Mouse (Mus musculus) adrenal gland (tissue): ENCODE results near the gene Gtf3c4.

Source experiments
- intact Hi-C: fragments of 180-260 bp; cut with DNase I; formaldehyde crosslinking; loops from one replicate; pipeline ENCODE4 v1.15.1; 2025

The Gtf3c4 gene

DNA sequence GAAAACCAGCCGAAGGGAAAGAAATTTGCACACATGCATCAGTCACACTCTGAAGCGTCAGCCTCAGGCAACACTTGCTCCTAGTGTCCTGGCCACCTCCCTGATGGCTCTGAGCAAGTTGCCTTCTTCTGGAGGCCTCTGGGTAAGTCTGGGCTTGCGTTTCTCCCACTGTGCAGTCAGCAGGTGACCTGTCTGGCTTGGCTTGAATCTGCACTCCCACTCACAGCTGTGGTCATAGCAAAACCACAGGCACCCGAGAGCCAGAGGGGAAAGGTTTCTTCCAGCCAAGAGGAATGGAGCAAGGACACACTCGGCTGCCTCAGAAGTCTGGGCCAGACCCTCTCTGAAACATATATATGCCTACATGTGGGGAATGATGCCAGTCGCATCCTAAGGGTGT, 31.3 kb downstream of the Gtf3c4 start:
- intact Hi-C loops, result no loop called here

DNA sequence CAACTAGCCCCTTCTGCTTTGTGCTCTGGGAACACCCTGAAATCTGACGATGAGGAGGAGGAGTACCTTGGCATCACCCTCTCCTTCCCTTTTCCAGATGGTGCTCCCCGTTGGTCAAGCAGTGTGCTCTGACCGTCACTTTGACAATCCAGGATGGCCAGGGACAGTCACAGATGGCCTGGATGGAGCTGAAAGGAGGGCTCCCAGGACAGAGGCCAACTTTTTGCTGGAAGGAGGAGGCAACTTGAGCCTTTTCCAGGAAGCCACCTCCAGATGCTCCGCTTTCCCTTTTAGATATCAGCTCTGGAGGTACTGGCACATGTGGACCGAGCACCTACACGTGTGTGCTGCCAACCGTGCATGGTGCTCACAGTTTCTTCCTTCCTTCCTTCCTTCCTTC, 36.8 kb downstream of the Gtf3c4 start:
- intact Hi-C loops, result no loop called here

DNA sequence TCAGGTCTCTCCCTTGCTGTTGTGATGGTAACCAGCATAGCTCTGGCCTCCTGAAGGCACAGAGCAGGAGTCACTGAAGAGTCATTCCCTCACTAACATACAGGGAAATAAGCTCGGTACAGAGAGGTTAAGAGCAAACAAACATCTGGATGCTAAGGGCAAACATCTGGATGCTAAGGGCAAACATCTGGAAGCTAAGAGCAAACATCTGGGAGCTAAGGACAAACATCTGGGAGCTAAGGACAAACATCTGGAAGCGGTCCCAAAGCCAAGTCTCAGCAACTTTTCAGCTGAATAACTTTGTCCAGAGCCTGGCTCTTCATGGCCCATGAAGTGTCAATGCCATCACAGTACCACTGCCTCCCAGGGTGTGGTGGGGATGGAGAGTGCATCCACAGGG, 40.6 kb downstream of the Gtf3c4 start:
- intact Hi-C loops, result no loop called here

DNA sequence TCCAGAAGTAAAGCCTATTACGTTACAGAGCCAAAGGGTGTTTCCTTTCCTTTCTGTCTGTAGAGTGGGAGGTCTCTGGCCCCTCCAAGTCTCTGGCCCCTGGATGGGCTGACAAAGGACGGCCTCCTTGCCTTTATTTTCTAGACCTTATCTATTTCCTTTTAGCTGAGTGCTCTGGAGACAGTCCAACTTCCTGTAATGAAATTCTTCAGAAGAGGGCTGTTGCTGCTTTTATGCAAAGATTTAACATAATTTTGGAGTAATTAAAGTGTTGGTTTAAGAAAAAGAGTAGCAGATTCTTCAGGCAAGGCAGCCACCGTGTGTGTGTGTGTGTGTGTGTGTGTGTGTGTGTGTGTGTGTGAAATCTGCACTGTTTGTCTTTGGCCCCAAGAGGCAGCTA, 41.8 kb downstream of the Gtf3c4 start:
- intact Hi-C loops, result no loop called here

DNA sequence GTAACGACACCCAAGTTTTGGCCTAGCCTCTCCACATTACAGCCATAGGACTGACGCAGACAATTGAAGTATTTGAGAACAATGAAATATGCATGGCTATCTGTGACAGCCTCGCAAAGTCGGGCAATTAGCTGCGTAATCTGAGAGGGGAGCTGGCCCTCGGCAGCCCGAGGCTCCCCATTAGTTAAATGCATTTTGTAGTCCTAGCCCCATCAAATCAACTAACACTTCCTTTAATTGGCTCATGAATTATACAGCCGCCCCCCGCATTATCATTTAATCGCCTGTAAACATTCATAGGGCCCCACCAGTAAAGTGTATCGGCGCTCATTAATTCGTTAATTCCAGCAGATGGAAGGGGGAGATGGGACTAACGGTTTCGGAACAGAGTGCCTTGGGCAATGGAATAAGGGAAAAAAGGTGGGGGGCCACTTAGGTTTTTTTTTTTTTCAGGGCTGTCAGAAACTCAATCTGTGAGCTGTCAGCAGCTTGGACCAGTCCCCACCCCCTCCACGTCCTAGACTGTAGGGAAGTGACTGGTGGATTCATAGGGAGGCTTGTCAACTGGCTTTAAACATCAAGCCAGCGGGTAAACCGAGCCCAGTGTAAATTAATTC, 42.6 kb downstream of the Gtf3c4 start:
- intact Hi-C loops, result no loop called here

DNA sequence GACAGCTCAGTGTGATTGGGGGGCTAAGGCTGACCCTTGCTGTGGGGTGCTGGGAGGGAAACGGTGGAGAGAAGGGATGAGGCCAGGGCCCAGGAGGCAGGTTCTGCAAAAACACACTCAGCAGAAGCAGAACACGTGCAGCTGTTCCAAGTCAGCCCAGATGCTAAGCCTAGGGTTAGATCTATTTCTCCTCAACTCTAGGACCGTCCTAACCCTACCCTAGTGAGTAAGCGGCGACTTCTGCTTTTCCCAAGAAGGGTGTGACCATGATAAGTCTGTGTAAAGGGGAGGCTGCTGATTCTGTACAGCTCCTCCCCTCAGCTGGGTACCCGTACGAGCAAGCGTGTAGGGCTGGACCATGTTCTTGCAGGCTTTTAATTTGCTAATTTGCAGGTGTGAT, 43.9 kb downstream of the Gtf3c4 start:
- intact Hi-C loops, result no loop called here

DNA sequence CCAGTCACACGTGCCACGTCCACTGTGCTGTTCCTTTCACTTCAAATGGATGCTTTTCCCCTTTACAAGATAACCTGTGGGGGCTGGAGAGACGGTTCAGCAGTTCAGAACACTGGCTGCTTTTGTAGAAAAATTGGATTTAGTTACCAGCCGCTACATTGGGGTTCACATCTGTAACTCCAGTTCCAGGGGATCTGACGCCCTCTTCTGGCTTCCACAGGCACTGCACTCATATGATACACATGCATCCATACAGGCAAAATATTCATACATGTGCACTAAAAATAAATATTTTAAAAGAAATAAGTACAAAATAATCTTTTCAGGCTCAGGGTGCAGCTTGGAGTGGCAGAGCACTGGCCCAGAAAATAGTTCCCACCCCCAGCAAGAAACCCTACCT, 45.5 kb downstream of the Gtf3c4 start:
- intact Hi-C loops, result no loop called here

DNA sequence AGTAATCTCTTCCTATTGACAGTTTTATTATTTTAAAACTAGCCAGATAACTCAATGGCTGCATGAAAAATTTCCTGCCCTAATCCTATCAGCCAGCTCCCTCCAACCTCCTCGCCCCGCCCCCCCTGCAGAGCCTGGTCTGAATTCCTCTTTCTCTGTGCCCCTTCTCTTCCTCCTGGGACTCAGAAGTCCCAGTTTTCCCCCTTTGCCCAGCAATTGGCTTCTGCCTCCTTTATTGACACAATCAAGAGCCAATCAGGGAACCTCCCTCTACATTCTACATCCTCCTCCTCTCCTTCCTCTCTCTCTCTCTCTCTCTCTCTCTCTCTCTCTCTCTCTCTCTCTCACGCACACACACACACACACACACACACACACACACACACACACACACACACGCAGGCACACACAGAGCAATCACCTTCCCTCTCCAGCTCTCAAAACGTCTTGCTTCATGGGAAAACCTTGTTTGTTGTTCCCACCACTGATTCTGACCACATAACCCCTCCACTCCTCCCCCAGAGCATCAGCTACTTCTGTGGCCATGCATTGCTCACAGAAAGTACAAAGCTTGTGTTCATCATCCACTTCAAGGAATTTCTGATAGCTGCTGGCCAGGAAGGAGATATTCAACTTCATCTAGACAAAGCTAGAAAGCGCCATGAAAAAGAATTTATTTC, 47.1 kb downstream of the Gtf3c4 start:
- intact Hi-C loops, result no loop called here

DNA sequence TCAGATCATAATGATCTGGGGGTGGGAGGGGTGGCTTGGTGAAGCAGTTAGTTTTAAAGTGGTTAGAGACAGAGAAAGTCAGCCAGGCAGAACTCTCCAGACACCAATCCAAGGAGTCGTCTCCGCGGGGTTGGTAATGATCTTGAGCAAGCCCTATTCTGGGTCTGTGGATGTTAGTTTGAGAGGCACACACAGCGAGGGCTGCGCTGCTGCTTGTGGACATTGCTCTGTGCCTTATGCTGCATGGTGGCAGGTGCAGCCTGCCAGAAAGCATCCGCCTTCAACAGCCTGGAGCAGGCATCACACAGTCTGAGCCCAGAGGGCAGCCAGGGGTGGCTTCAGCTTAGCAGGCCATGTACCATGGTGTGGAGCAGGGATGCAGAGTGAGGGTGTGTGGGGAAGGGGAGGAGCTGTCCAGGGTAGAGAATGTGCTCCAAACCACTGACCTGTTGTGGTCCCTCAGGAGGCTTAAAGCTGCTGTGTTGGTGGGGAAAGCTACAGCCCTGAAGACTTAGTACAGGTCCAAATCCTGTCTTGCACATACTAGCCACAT, 53.0 kb downstream of the Gtf3c4 start:
- intact Hi-C loops, result no loop called here

DNA sequence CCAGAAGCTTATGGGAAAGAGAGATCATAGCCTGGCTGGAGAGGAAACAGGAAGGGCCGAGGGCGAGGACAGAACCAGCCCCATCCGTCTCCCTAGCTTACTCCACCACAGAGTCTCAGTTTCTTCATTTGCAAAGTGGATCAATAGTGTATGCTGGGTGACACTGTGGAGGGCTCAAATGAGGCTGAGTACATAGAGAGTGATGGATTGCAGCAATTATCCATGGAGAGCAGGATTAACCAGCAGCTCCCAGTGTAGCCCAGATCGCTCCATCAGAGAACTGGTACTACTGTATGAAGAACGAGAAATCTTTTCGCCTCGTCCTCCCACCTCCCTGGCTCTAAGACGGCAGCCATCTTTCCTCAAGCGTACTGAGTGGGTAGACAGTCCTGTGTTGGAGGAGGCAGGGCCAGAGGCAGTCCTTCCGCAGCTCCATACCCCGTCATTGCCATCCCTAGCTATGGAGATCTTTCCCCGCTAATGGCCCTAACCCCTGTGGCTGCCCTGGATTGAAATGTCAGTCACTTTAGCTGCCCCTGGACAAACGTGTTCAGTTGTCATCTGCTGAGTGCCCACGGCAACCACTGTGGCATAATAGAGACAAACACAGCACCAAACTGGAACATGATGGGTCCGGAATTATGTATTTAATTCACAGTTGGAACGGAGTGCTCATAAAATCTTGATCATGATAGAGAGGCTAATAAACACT, 53.6 kb downstream of the Gtf3c4 start:
- intact Hi-C loops, result no loop called here

DNA sequence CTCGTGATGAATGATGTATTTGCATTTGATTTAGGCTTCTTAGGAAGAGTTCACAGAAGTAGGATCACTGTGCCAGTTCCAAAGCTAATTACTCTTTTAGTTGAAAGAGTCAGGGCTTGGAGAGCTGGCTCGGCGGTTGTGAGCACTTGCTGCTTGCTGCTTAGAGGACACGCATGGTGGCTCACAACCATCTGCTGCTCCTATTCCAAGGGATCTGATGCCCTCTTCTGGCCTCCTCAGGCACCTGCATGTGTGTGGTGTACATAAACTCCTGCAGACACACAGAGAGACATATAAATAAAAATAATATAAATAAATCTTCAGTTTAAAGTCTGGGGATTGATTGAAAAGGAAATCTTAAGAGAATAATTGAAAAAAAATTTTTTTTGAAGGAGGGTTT, 58.9 kb downstream of the Gtf3c4 start:
- intact Hi-C loops, result no loop called here

DNA sequence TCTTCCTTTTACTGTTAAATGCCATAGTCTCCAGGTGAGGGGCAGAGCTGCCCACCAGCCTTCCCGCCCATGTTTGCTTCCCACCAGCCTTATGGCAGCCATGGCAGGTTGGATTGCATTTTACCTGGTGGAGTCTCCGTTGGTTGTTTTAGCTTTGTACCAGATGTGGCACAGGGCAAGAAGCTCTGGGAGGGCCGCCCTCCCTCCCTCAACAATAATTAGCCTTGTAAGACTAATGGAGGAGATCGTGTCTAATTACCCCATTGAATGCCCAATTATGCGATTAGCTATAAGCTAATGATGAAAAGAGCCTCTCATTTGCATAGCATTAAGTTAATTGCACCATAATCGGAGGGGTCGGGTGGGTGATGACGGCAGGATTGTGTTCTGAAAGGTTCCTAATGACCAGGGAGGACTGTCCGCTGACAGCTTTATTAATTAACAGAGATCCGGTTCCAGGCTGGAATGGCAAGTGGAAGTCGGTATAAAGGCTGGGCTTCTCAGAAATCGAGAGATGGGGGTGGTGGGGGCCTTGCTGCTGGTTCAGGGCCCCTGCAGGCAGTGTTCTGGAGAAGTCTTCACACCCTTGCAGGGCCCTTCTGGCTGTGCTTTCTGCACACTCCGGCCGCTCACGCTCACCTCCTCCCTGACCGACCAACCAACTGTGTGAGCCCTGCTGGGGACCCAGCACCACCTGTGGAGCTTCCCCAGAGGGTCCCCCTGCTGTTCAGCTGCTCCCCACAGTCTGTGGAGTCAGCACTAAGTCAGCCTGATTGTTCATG, 60.0 kb downstream of the Gtf3c4 start:
- intact Hi-C loops, result no loop called here

DNA sequence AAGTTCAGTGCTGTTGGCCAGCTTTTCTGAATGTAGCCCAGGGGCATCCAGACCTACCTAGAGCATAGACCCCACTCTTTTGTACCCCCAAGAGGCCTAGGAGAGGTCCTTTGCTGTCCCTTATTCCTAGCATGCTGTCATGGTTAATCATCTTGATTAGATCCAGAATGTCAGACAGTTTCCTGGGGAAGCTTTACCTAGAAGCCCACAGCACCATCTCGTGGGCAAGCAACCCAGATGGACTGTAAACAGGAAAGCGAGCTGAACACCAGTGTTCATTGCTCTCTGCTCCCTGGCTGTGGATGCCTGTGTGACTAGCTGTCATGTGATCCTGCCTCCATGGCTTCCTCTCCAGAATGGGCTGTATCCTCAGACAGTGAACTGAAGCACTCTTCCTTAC, 63.4 kb downstream of the Gtf3c4 start:
- intact Hi-C loops, result no loop called here

DNA sequence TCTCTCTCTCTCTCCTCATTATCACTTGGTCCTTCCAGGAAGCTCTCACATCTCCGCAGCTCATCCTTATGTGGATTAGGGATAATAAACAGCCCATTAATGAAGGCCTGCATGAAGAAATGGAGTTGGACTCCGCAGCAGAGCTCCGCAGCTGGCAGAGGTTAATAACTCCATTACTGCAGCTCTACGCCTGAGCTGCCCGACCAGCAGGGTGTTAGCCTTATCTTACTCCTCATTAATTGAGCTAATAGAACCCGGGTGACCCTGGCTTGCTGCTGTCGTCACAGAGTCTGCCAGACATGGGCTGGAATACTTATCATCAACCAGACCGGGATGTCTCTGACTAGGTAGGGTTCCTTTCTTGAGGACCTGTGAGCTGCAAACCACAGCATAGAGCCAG, 66.1 kb downstream of the Gtf3c4 start:
- intact Hi-C loops, result no loop called here
